Mouse (Mus musculus) limb, embryonic 13.5 days (tissue): ENCODE measurements around the gene Tor4a. TPM values are rescaled to one million over a fixed set of nuclear protein-coding genes. Genes with fewer than 3 reads are reported as not detected.

Experiments
- ATAC-seq: fragments of 200-750 bp; cut with Nextera tagmentation; 2 replicates; pipeline ENCODE4 v1.8.0; 2017; ENCODE audit warnings: low read depth, moderate number of reproducible peaks, moderate TSS enrichment; ENCODE audit not compliant: low FRiP score
- H3K27ac ChIP-seq: fragments of 300-500 bp; sonication (generic); 2 replicates; pipeline ENCODE4 v1.5.1; 2015; ENCODE audit warnings: inconsistent platforms, mild to moderate bottlenecking, moderate library complexity
- H3K27me3 ChIP-seq: fragments of 300-500 bp; sonication (generic); 2 replicates; pipeline ENCODE4 v1.6.1; 2015; ENCODE audit warnings: mild to moderate bottlenecking, inconsistent platforms
- H3K36me3 ChIP-seq: fragments of 300-500 bp; sonication (generic); 2 replicates; pipeline ENCODE4 v1.6.1; 2015; ENCODE audit warnings: inconsistent platforms, mild to moderate bottlenecking, moderate library complexity
- H3K4me1 ChIP-seq: fragments of 300-500 bp; sonication (generic); 2 replicates; pipeline ENCODE4 v1.6.1; 2015; ENCODE audit warnings: inconsistent platforms
- H3K4me2 ChIP-seq: fragments of 300-500 bp; sonication (generic); replicated peaks from 2 replicates; pipeline ENCODE4 v1.6.1; 2015; ENCODE audit warnings: inconsistent platforms, mild to moderate bottlenecking, moderate library complexity
- H3K4me3 ChIP-seq: fragments of 300-500 bp; sonication (generic); 2 replicates; pipeline ENCODE4 v1.5.1; 2015; ENCODE audit warnings: moderate library complexity, mild to moderate bottlenecking, inconsistent platforms
- H3K9ac ChIP-seq: fragments of 300-500 bp; sonication (generic); 2 replicates; pipeline ENCODE4 v1.6.1; 2015; ENCODE audit warnings: mild to moderate bottlenecking, inconsistent platforms
- H3K9me3 ChIP-seq: fragments of 300-500 bp; sonication (generic); 2 replicates; pipeline ENCODE4 v1.6.1; 2016; ENCODE audit warnings: inconsistent platforms
- WGBS: fragments of 180-500 bp; shearing (Covaris S2); methylation state at CpG from one replicate; pipeline ENCODE4 v1.1.7; 2015; 5-methylcytosine and 5-hydroxymethylcytosine counted together
- polyA plus RNA-seq: library from polyadenylated mRNA; unstranded; fragments of >200 nt; fragmentation: Nextera tagmentation; extraction: Ambion mirVana; gene quantifications from 2 replicates; pipeline ENCODE4 v1.2.1, GENCODE M21; 2015

Tor4a gene
- polyA plus RNA-seq, 1 experiment from 2014 or later = 4.8 TPM

DNA sequence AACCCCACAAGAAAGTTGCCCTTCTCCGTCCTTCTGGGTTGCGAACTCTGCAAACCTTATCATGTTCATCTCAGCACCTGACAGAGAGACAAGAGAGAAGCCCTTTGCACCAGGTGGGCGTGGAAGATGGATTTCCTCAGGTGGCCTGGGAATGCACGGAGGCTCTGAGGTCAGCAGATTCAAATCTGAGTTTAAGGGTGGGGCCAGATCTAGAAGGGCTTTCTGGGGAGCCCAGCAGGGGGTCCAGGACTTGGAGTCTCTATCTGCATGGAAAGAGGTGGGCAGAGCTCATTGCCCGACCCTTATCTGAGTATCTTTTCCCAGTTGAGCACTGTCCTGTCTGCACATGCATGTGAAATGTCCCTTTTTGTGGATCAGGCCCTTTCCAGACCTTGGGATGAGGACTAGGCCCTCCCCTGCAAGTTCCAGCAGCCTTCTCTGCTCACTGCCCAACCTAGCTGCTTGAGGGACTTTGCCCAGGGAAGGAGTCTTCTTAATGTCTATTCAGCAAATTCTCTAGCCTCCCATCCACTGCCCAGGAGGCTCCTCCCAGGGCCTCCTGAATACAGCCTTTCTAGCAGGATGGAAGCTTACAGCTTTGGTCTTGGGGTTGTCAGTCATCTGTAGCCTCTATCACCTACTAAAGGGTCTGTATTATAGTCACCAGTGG, 38.0 kb upstream of the Tor4a start:
- Histone ChIP-seq H3K4me3 (no peak overlapping the region), H3K27ac (no peak overlapping the region), H3K4me1 (no peaks in the 10 kb centered on the region), H3K9me3 (no peaks in the 10 kb centered on the region), H3K4me2 (no peak overlapping the region), H3K9ac (no peak overlapping the region), H3K27me3 (peaks cover 51% of the 10 kb centered on the region), H3K36me3 (no peaks in the 10 kb centered on the region)
- 70% methylated on average over 5 of the region's 5 CpGs for WGBS
- no peak for ATAC-seq

DNA sequence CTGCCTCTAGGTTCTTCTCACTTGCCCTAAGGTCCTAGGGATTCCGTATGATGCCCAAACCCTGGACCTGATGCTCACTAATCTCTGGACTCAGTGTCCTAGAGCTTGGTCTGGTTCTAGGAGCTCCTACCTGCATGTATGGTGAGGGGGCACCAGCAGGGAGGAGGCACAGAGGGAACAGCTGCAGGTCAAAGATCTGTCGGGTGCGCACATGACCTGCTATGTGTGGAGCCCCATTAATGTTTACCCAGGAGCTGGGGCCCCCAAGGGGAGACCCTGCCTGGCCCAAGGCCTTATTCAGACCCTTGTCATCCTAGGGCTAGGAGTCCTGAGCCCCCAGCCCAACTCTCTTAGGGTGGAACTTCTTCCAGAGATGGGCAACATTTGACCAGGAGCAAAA, 37.4 kb upstream of the Tor4a start, which contains the start of gene Slc34a3:
TSS of gene Slc34a3 (minus strand) at position 315 of the 400 bp plus-strand sequence.
- H3K4me3 ChIP-seq = no peak within 1 kb of the TSS
- no peak within 1 kb of the TSS for H3K9ac ChIP-seq
- 84% methylated on average over 3 of the region's 3 CpGs for WGBS
- no peaks in the 10 kb centered on the region for H3K36me3 ChIP-seq
- no peak for ATAC-seq
- peaks cover 47% of the 10 kb centered on the region for H3K27me3 ChIP-seq
- 0 out of 2 replicates have a peak, but pooled peaks cover under 1% of the 10 kb centered on the region for H3K4me1 ChIP-seq
- H3K27ac ChIP-seq = no peak within 1 kb of the TSS
- H3K4me2 ChIP-seq = no peak within 1 kb of the TSS
- H3K9me3 ChIP-seq = no peaks in the 10 kb centered on the region

DNA sequence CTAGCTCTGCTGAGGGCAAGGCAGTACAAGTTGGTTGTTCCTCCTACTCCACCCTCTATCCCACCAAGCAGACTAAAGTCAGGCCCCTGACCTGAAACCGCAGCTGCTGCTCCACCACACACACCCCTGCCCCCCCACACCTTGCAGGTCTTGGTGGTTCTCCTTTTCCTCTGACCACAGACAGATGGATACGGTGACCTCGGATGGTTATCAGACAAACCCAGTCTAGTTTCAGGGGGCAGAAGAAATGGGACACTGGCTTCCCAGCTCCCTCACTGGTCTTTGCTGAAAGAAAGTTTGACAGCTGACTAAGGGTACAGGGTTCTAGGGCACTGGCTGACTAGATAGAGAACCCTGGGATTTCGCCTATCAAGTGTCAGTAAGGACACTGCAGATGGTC, 36.7 kb upstream of the Tor4a start:
- 75% methylated on average over 4 of the region's 4 CpGs for WGBS
- Histone ChIP-seq H3K36me3 (no peaks in the 10 kb centered on the region), H3K27ac (no peak overlapping the region), H3K4me3 (no peak overlapping the region), H3K9ac (no peak overlapping the region), H3K4me2 (no peak overlapping the region), H3K27me3 (peaks cover 43% of the 10 kb centered on the region), H3K4me1 (peaks cover 4% of the 10 kb centered on the region; the same call in 1 of the 2 replicates), H3K9me3 (no peaks in the 10 kb centered on the region)
- ATAC-seq = no peak

DNA sequence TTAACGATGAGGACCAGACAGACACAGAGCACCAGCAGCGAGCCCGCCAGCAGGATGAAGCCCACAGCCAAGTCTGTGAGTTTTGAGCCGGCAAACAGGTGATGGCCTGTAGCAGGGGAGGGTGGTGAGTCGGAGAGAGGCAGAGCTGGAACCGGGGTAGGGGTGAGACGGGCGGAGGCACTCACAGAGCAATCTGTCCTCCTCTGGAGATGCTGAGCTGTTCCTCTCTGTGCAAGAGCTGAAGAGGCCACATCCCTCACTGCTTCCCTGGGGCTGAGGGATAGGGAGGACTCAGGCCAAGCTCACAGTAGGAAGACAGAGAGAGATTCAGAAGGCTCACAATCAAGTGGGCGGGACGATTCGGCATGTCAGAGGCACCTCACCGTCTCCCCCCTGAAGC, 34.4 kb upstream of the Tor4a start:
- Histone ChIP-seq H3K9me3 (no peaks in the 10 kb centered on the region), H3K4me1 (peaks cover 4% of the 10 kb centered on the region; the same call in 1 of the 2 replicates), H3K4me2 (no peak overlapping the region), H3K36me3 (no peaks in the 10 kb centered on the region), H3K9ac (peak overlapping the region; percentile 25; the same call in 1 of the 2 replicates), H3K27me3 (peaks cover 35% of the 10 kb centered on the region), H3K4me3 (no peak overlapping the region), H3K27ac (no peak overlapping the region)
- no peak for ATAC-seq
- WGBS = 54% methylated on average over 12 of the region's 12 CpGs

DNA sequence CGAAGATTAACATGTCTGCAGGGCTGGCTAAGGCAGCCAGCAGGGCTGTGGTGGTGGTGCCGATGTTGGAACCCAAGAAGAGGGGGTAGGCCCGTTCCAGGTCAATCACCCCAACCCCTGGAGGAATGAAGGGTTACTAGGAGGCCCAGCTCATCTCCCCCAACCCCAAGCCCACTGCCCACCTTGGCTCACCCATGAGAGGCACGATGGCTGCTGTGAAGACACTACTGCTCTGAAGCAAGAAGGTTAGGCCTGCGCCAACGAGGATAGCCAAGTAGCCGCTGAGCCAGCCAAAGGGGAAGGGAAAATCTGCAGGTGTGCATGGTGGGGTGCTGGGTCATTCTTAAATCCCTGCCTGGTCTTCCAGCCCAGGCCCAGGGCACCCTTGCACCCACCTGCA, 33.9 kb upstream of the Tor4a start:
- H3K4me3 ChIP-seq = no peak overlapping the region
- no peak overlapping the region for H3K4me2 ChIP-seq
- H3K36me3 ChIP-seq = no peaks in the 10 kb centered on the region
- no peak for ATAC-seq
- no peaks in the 10 kb centered on the region for H3K9me3 ChIP-seq
- H3K27me3 ChIP-seq = peaks cover 33% of the 10 kb centered on the region; the same call in 1 of the 2 replicates
- no peak overlapping the region for H3K27ac ChIP-seq
- H3K9ac ChIP-seq = no peak overlapping the region; the same call in 1 of the 2 replicates
- 86% methylated on average over 7 of the region's 7 CpGs for WGBS
- H3K4me1 ChIP-seq = peaks cover 7% of the 10 kb centered on the region

DNA sequence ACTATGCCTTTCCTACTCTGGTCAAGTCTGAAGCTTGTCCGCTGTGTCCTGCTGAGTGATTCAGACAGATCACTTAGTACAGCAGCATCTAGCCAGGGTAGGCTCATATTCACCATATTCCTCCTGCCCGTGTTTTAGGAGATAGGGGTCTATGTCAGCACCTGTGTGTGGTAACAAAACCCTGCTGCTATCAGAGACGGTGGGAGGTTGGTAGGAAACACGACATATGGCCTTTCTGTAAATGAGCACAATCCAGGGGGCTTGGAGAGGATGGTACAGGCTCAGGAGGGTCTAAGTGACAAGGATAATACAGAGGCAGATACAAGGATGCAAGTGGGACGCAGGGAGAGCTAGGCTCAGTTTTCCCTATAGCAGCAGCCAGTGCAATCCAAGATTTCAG, 32.9 kb upstream of the Tor4a start:
- H3K27ac ChIP-seq = no peak overlapping the region
- no peak overlapping the region for H3K4me3 ChIP-seq
- no peaks in the 10 kb centered on the region for H3K36me3 ChIP-seq
- H3K27me3 ChIP-seq = peaks cover 33% of the 10 kb centered on the region; the same call in 1 of the 2 replicates
- H3K4me2 ChIP-seq = no peak overlapping the region
- ATAC-seq = no peak
- H3K4me1 ChIP-seq = peaks cover 10% of the 10 kb centered on the region
- no peaks in the 10 kb centered on the region for H3K9me3 ChIP-seq
- 81% methylated on average over 5 of the region's 5 CpGs for WGBS
- H3K9ac ChIP-seq = no peak overlapping the region

DNA sequence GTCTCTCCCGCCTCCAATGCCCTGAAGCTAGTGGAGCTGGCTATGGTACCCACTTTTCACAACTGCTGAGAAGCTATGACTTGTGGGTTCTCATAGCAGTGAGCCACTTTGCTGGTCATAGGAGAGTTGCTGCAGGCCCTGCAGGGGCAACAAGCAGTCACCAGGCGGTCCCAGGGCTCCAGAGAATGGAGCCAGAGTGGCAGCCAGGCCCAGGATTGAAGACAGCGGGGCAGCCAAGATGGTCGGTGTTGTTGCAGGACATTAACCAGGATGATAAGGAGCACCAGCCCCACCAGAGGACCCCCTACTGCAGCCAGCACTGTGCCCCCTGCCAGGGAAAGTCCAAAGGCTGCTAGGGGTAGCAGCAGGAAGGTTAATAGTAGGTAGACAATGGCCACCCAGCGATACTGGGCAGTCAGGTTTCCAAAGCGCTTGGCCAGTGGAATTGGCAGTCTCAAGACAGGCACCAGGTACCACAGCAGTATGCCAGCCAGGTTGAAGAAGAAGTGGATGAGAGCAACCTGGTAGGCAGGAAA, 32.4 kb upstream of the Tor4a start:
- Histone ChIP-seq H3K27me3 (peaks cover 30% of the 10 kb centered on the region; the same call in 1 of the 2 replicates), H3K9ac (peak overlapping the region; percentile 31; the same call in 1 of the 2 replicates), H3K27ac (no peak overlapping the region), H3K4me2 (peak overlapping the region; percentile 40), H3K4me1 (peaks cover 10% of the 10 kb centered on the region), H3K9me3 (no peaks in the 10 kb centered on the region), H3K36me3 (no peaks in the 10 kb centered on the region), H3K4me3 (no peak overlapping the region)
- no peak for ATAC-seq
- 67% methylated on average over 6 of the region's 6 CpGs for WGBS

DNA sequence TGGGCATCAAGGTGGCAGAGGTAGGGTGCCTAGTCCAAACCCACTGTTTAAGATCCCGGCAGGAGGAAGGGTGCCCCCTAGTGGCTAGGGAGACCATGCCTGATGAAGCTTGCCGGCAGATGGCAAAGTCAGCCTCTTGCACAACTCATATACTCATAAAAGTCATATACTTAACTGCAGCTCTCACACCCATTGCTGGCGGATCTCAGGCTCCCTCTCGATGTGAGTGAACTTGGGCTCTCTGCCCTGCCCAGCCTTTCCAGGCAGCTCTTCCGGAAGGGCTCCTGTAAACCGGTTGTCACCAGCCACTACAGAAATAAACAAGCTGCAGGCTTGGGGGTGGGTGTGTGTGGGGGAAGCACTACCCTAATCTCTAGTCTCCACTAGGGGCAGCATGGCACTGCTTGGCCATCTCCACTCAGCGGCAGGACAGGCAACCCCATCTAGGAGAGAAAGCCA, 31.8 kb upstream of the Tor4a start:
- no peak overlapping the region for H3K27ac ChIP-seq
- no peak overlapping the region for H3K4me3 ChIP-seq
- H3K27me3 ChIP-seq = peaks cover 26% of the 10 kb centered on the region; the same call in 1 of the 2 replicates
- no peaks in the 10 kb centered on the region for H3K9me3 ChIP-seq
- ATAC-seq = no peak
- H3K9ac ChIP-seq = no peak overlapping the region
- WGBS = 2% methylated on average over 7 of the region's 7 CpGs
- H3K4me2 ChIP-seq = peak overlapping the region; percentile 40
- H3K36me3 ChIP-seq = no peaks in the 10 kb centered on the region
- peaks cover 14% of the 10 kb centered on the region for H3K4me1 ChIP-seq

DNA sequence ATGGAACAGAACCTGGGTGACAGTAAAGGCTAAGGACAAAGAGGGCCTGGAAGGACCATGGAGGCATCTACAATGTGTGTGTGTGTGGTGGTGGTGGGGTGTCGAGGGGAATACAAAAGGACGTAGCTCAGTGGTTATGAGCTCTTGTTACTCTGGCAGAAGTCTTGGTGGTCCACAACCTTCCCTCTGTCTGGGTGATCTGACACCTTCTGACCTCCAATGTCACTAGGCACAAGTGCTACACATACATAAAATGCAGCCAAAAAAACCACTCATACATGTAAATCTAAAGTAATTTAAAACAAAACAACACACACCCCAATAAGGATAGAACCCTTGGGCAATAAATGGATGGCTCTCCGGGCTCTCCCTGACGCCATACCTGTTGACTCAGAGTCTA, 30.7 kb upstream of the Tor4a start:
- WGBS = 84% methylated on average over 4 of the region's 4 CpGs
- H3K9ac ChIP-seq = no peak overlapping the region

DNA sequence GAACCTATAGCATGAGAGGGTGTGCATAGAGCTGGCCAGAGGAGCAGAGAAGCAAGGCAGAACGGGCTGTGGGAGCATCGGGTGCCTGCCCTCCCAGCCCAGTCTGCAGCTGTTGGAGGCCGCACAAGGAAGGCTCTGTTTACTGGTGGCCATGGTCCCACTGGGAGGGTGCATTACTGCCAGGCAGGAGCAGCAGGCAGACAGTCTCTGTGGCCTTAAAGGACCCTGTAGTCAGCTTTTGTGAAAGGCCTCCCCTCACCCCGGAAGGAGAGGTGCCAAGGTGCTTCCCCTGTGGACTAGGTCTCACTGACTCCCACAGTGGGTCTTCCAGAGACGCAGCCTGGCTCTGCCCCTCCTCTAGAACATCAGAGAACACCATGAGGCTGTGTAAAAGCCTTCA, 30.2 kb upstream of the Tor4a start:
- no peak for ATAC-seq
- H3K9me3 ChIP-seq = no peaks in the 10 kb centered on the region
- H3K9ac ChIP-seq = no peak overlapping the region
- H3K4me3 ChIP-seq = no peak overlapping the region
- H3K27me3 ChIP-seq = peaks cover 12% of the 10 kb centered on the region; the same call in 1 of the 2 replicates
- H3K4me1 ChIP-seq = peaks cover 18% of the 10 kb centered on the region
- WGBS = 74% methylated on average over 5 of the region's 5 CpGs
- H3K36me3 ChIP-seq = peaks cover 8% of the 10 kb centered on the region
- H3K4me2 ChIP-seq = no peak overlapping the region
- no peak overlapping the region for H3K27ac ChIP-seq

More for the DNA sequence above, 30.7 kb upstream of the Tor4a start:
- Histone ChIP-seq H3K36me3 (peaks cover 3% of the 10 kb centered on the region; the same call in 1 of the 2 replicates), H3K27me3 (peaks cover 16% of the 10 kb centered on the region; the same call in 1 of the 2 replicates), H3K4me2 (no peak overlapping the region), H3K4me1 (peaks cover 18% of the 10 kb centered on the region), H3K4me3 (no peak overlapping the region), H3K27ac (no peak overlapping the region), H3K9me3 (no peaks in the 10 kb centered on the region)
- ATAC-seq = no peak

DNA sequence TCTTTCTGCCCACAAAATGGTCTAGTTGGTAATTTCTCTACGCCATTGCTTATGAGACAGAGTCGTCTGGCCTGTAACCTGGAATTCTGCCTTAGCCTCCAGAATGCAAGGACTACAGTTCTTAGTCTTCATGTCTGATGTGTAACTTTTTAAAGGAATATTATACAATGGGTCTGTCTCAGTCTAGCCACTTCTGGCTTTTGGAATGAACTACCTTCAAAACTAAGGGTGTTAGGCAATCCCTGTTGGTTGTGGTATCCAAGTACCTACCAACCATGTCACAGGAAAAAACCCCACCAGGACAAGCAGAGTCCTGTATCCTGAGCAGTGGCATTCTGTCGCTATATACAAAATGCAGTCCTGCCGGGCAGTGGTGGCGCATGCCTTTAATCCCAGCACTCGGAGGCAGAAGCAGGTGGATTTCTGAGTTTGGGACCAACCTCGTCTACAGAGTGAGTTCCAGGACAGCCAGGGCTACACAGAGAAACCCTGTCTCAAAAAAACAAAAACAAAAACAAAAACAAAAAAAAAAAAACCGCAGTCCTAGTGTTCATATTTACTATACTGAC, 29.2 kb upstream of the Tor4a start:
- peak overlapping the region; percentile 64 for H3K4me2 ChIP-seq
- H3K9me3 ChIP-seq = no peaks in the 10 kb centered on the region
- WGBS = 73% methylated on average over 8 of the region's 8 CpGs
- H3K36me3 ChIP-seq = peaks cover 13% of the 10 kb centered on the region
- peak overlapping the region; percentile 49 for H3K4me3 ChIP-seq
- peak overlapping the region; percentile 97 for H3K27ac ChIP-seq
- peaks cover 18% of the 10 kb centered on the region for H3K4me1 ChIP-seq
- peaks cover 3% of the 10 kb centered on the region; the same call in 1 of the 2 replicates for H3K27me3 ChIP-seq
- no peak for ATAC-seq
- H3K9ac ChIP-seq = peak overlapping the region; percentile 68; the same call in 1 of the 2 replicates
